Mouse (Mus musculus) embryonic facial prominence, embryonic 12.5 days (tissue): ENCODE results near the gene Stk16. TPM values are rescaled to one million over a fixed set of nuclear protein-coding genes. Genes with fewer than 3 reads are reported as not detected.
A peak's percentile ranks its signal among the peaks of the same experiment; 100 is the strongest.

Experiments used
- ATAC-seq: fragments of 200-750 bp; cut with Nextera tagmentation; 2 replicates; pipeline ENCODE4 v1.8.0; 2017; ENCODE audit not compliant: insufficient number of reproducible peaks, insufficient read depth, low FRiP score, low TSS enrichment
- H3K27ac ChIP-seq: fragments of 300-500 bp; sonication (generic); 2 replicates; pipeline ENCODE4 v1.5.1; 2016; ENCODE audit warnings: mild to moderate bottlenecking
- H3K27me3 ChIP-seq: fragments of 300-500 bp; sonication (generic); 2 replicates; pipeline ENCODE4 v1.6.1; 2016; ENCODE audit warnings: mild to moderate bottlenecking, moderate library complexity
- H3K36me3 ChIP-seq: fragments of 300-500 bp; sonication (generic); 2 replicates; pipeline ENCODE4 v1.6.1; 2016; ENCODE audit warnings: mild to moderate bottlenecking
- H3K4me1 ChIP-seq: fragments of 300-500 bp; sonication (generic); 2 replicates; pipeline ENCODE4 v1.6.1; 2016
- H3K4me2 ChIP-seq: fragments of 300-500 bp; sonication (generic); replicated peaks from 2 replicates; pipeline ENCODE4 v1.6.1; 2016; ENCODE audit warnings: mild to moderate bottlenecking, moderate library complexity
- H3K4me3 ChIP-seq: fragments of 300-500 bp; sonication (generic); 2 replicates; pipeline ENCODE4 v1.5.1; 2016; ENCODE audit warnings: mild to moderate bottlenecking
- H3K9ac ChIP-seq: fragments of 300-500 bp; sonication (generic); 2 replicates; pipeline ENCODE4 v1.6.1; 2016; ENCODE audit warnings: mild to moderate bottlenecking, moderate library complexity
- H3K9me3 ChIP-seq: fragments of 300-500 bp; sonication (generic); 2 replicates; pipeline ENCODE4 v1.6.1; 2016; ENCODE audit warnings: mild to moderate bottlenecking, moderate library complexity
- WGBS: fragments of 180-500 bp; shearing (Covaris S2); methylation state at CpG from one replicate; pipeline ENCODE4 v1.1.7; 2016; 5-methylcytosine and 5-hydroxymethylcytosine counted together
- polyA plus RNA-seq: library from polyadenylated mRNA; unstranded; fragments of >200 nt; fragmentation: Nextera tagmentation; extraction: Ambion mirVana; gene quantifications from 2 replicates; pipeline ENCODE4 v1.2.1, GENCODE M21; 2016

Stk16 gene
- polyA plus RNA-seq, 1 experiment from 2014 or later: 132 TPM

DNA sequence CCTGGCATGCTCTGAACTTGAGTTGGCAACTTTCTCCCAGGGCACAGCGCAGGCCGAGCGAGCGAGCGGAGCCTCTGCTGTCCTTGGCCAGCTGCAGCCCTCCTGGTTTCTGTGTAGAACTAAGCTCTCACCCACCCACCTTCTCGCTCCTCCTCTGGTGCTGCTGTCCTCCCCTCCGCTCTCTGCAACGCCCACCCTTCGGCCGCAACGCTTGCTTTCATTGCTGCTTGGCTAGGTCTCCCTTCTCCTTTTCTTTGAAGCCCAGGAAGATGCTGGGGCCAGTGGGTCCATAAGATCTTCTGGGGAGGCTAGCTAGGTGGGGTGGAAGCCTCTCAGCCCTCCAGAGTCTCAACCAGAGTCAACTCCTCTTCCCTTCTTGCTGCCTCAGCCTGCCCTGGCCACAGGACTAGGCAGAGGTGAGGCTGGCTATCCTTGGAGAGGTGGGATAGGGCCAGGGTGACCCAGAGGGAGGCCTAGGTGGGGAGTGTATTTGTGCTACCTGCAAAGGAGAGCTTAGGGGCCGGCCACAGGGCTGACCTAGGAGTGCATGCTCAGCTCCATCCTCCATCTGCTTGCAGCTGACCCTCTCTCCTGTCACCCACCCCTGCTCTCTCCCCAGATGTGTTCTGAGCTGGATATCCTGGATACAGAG is 33.7 kb downstream of the Stk16 start:
- no peaks in the 10 kb centered on the region for H3K27me3 ChIP-seq
- 89% methylated on average over 12 of the region's 12 CpGs for WGBS
- H3K9me3 ChIP-seq: no peaks in the 10 kb centered on the region
- ATAC-seq: no peak
- H3K9ac ChIP-seq: no peak overlapping the region
- peaks cover 9% of the 10 kb centered on the region; the same call in 1 of the 2 replicates for H3K4me1 ChIP-seq
- peaks cover 31% of the 10 kb centered on the region; the same call in 1 of the 2 replicates for H3K36me3 ChIP-seq
- no peak overlapping the region for H3K4me3 ChIP-seq
- H3K4me2 ChIP-seq: no peak overlapping the region
- H3K27ac ChIP-seq: no peak overlapping the region

DNA sequence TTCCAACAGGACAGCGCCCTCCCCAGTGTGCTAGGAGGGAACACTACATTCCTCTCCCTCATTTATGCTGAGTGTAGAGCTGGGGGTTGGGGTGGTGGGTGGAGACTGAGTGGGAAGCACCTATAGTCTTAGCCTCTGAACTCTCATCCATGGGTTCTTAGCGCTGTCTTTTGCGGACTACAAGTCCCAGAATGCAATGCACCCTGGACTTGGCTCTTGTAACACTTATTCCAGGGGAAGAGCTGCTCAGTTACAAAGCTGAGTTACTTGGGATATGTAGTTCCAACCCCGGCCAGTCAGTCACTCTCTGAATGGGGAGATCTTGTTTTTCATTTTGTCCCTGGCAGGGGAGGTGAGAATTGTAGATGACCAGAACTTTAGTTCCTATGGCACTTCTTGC is 34.2 kb downstream of the Stk16 start:
- no peak overlapping the region for H3K4me2 ChIP-seq
- no peaks in the 10 kb centered on the region for H3K9me3 ChIP-seq
- H3K9ac ChIP-seq: no peak overlapping the region
- WGBS: 15% methylated on average over 4 of the region's 4 CpGs
- H3K36me3 ChIP-seq: peaks cover 28% of the 10 kb centered on the region; the same call in 1 of the 2 replicates
- H3K27me3 ChIP-seq: no peaks in the 10 kb centered on the region
- peaks cover 9% of the 10 kb centered on the region; the same call in 1 of the 2 replicates for H3K4me1 ChIP-seq
- no peak overlapping the region for H3K27ac ChIP-seq
- no peak overlapping the region for H3K4me3 ChIP-seq
- ATAC-seq: no peak

DNA sequence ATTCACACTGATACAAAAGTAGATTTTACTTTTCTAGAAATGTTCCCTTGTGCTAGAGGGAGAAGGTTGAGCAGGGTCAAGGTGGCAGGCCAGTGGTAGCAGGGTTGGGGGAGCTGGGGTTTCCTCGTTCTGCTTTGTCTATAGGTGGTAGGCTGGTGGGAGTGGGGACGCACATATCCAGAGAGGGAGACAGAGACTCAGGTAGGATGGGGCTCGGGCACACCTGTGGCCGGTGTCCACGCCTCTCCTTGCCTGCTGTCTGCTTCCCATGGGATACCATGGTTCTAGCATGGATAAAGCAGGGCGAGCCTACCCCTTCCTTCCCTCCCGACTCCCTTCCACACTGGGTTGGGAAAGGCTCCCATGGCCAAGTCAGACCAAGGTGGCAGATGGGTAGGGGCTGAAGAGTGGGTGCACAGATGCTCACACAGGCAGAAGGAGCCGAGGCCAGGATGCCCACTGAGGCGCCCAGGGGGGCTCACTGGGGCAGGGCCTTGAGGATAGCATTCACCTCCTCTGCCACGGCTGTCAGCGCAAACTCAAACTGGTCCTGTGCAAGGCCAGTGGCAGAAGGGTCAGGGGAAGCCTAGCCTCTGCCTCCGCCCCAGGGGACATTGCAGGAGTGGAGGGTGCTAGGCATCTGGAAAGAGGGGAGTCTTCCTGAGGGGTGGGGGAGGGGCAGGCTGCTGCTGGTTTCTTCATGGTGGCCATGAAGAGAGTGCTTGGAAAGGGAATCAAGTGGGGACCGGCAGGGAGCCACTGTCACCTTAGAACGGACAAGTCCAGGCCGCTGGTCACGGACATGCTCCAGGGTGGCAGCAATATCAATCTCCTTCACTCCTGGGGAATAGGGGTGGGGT is 36.7 kb downstream of the Stk16 start:
- H3K4me1 ChIP-seq: peaks cover 20% of the 10 kb centered on the region; the same call in 1 of the 2 replicates
- no peak overlapping the region for H3K4me2 ChIP-seq
- no peak overlapping the region for H3K4me3 ChIP-seq
- 0 out of 2 replicates have a peak, but pooled peaks cover 12% of the 10 kb centered on the region for H3K36me3 ChIP-seq
- 76% methylated on average over 16 of the region's 16 CpGs for WGBS
- H3K9ac ChIP-seq: no peak overlapping the region
- no peak overlapping the region for H3K27ac ChIP-seq
- H3K9me3 ChIP-seq: no peaks in the 10 kb centered on the region
- 0 out of 2 replicates have a peak, but pooled peaks cover 2% of the 10 kb centered on the region for H3K27me3 ChIP-seq
- no peak for ATAC-seq

DNA sequence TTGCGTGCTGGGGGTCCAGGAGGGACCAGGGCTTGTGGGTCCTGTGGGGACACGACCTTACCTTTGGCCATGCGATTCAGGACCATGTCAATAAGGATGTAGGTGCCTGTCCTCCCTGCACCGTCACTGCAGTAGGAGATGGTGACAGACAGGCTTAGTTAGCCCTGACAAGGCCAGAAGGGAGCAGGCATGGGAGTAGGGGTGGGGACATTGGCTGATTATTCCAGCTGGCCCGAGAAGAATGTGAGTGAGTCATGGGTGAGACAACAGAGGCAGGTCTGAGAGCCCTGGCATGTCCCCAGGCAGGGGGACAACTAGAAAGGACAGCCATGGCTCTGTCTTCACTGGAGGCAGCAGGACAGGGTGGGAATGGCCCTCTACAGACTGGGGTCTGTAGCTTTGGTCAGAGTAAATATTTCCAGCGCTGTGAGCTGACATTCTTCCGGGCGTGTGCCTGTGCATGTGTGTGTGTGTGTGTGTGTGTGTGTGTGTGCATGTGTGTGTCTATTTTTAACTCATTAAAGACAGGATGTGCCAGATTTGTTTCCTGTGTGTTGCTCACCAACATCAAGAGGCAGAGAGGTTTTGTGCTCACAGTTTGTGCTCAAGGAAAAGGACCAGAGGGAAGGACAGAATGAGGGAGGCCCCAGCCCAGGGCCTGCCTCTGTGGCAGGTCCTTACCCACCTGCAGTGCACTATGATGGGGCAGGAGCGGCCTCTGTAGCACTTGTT is 37.6 kb downstream of the Stk16 start:
- WGBS: 44% methylated on average over 9 of the region's 9 CpGs
- Histone ChIP-seq H3K9ac (no peak overlapping the region), H3K27me3 (0 out of 2 replicates have a peak, but pooled peaks cover 4% of the 10 kb centered on the region), H3K4me1 (peaks cover 20% of the 10 kb centered on the region; the same call in 1 of the 2 replicates), H3K9me3 (no peaks in the 10 kb centered on the region), H3K4me2 (no peak overlapping the region), H3K4me3 (no peak overlapping the region), H3K36me3 (0 out of 2 replicates have a peak, but pooled peaks cover 8% of the 10 kb centered on the region), H3K27ac (no peak overlapping the region)
- ATAC-seq: no peak

DNA sequence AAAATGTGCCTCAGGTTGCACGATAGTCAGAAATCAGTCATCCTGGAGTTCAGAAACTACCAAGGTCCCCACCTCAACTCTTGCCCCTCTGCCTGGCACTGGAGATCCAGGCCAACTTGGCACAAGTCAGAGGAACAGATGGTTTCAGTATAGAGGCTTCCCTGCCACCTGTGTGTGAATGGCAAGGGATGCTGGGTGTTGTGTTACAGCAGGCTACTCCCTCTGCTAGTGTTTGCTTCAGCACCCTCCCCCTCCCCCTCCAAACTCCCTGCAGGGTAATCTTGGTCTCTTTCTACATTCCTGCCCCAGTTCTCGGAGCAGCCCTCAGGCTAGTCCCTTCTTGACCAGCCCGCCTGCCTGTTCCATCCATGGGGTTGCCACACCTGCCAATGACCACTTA is 39.9 kb downstream of the Stk16 start:
- Histone ChIP-seq H3K27me3 (0 out of 2 replicates have a peak, but pooled peaks cover 4% of the 10 kb centered on the region), H3K9me3 (no peaks in the 10 kb centered on the region), H3K4me2 (no peak overlapping the region), H3K4me1 (peaks cover 20% of the 10 kb centered on the region; the same call in 1 of the 2 replicates), H3K4me3 (no peak overlapping the region), H3K36me3 (no peaks in the 10 kb centered on the region), H3K27ac (no peak overlapping the region), H3K9ac (no peak overlapping the region)
- 52% methylated on average over 3 of the region's 3 CpGs for WGBS
- no peak for ATAC-seq

DNA sequence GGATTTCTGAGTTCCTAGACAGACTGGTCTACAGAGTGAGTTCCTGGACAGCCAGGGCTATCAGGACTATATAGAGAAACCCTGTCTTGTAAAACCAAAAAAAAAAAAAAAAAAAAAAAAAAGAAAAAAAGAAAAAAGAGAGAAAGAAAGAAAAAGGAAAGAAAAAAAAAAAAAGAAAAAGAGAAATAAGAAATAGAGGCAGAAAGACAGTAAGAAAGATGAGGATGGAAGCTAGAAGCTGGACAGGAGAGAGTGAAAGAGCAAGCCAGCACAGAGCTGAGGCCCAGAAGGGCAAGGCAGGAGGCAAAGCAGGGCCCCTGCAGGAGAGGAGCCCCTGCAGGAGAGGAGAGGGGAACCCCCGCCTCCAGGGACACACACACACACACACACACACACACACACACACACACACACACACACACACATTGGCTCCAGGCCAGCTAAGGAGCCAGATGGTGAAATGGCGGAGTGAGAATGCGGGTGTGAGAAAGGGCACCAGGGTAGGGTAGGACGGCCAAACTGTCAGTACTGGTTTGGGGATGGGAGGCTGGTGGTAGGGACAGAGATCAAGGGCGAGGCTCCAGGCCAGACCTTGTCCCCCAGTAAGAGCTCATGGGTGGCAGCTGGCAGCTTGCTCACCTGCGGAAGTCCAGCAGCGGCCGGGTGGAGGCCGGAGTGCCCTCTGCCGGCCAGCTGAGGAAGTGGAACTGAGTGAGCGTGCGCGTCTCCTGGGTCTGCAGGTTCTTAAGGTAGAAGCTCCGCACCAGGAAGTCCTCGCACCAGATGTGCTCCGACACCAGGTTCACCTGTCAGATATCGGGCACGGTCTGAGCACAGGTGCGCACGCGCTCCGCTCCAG is 40.7 kb downstream of the Stk16 start:
- H3K9ac ChIP-seq: no peak overlapping the region
- H3K36me3 ChIP-seq: no peaks in the 10 kb centered on the region
- H3K27ac ChIP-seq: no peak overlapping the region
- peak overlapping the region; percentile 47 for H3K4me2 ChIP-seq
- no peak for ATAC-seq
- H3K4me3 ChIP-seq: 0 out of 2 replicates have a peak overlapping the region, but pooled peaks have one; percentile 13
- H3K4me1 ChIP-seq: peaks cover 20% of the 10 kb centered on the region; the same call in 1 of the 2 replicates
- 0 out of 2 replicates have a peak, but pooled peaks cover 4% of the 10 kb centered on the region for H3K27me3 ChIP-seq
- no peaks in the 10 kb centered on the region for H3K9me3 ChIP-seq
- WGBS: 4% methylated on average over 21 of the region's 22 CpGs

DNA sequence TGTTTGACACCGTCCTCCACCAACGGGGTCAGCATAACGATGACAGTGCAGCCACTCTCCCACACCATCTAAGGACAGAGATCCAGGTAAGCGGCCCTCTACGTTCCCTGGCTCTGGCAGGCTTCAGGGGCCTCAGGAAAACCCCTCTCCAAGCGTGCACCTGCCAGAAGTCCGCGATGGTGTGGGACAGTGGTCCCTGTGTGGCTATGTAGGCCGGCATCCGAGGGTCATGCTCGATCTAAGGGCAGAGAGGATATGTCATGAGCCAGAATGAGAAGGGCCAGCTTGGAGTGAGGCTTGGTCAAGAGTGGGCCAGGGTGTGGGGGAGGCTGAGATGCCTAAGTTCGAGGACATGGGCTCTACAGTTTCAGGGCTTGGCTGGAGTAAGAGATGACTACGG is 41.7 kb downstream of the Stk16 start:
- H3K4me1 ChIP-seq: peaks cover 20% of the 10 kb centered on the region; the same call in 1 of the 2 replicates
- 70% methylated on average over 13 of the region's 13 CpGs for WGBS
- no peak overlapping the region for H3K27ac ChIP-seq
- ATAC-seq: no peak
- no peak overlapping the region for H3K4me2 ChIP-seq
- H3K27me3 ChIP-seq: 0 out of 2 replicates have a peak, but pooled peaks cover 8% of the 10 kb centered on the region
- no peaks in the 10 kb centered on the region for H3K9me3 ChIP-seq
- H3K4me3 ChIP-seq: no peak overlapping the region
- no peak overlapping the region for H3K9ac ChIP-seq
- H3K36me3 ChIP-seq: no peaks in the 10 kb centered on the region

DNA sequence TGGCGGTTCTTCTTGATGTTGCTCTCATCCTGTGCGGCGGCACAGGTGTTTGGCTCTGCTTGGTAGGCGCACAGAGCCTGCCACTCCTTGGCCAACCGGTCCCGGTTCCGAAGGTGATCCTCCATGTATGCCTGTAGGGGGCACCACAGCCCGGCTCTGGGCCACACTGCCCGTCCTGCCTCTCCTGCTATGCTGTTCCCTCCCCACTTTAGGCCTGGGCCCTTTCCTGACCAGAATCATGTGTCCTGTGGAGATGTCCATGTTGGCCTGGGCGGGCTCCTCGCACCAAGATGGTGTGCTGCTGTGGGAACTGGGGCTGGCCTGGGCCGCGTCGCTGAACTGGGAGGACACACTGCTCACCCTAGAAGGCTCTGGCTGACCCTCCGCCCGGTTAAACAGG is 42.4 kb downstream of the Stk16 start:
- H3K27me3 ChIP-seq: 0 out of 2 replicates have a peak, but pooled peaks cover 11% of the 10 kb centered on the region
- no peak overlapping the region for H3K4me3 ChIP-seq
- no peaks in the 10 kb centered on the region for H3K36me3 ChIP-seq
- H3K27ac ChIP-seq: no peak overlapping the region
- H3K4me2 ChIP-seq: no peak overlapping the region
- H3K9me3 ChIP-seq: no peaks in the 10 kb centered on the region
- no peak for ATAC-seq
- no peak overlapping the region for H3K9ac ChIP-seq
- 72% methylated on average over 16 of the region's 16 CpGs for WGBS
- H3K4me1 ChIP-seq: peaks cover 14% of the 10 kb centered on the region; the same call in 1 of the 2 replicates

DNA sequence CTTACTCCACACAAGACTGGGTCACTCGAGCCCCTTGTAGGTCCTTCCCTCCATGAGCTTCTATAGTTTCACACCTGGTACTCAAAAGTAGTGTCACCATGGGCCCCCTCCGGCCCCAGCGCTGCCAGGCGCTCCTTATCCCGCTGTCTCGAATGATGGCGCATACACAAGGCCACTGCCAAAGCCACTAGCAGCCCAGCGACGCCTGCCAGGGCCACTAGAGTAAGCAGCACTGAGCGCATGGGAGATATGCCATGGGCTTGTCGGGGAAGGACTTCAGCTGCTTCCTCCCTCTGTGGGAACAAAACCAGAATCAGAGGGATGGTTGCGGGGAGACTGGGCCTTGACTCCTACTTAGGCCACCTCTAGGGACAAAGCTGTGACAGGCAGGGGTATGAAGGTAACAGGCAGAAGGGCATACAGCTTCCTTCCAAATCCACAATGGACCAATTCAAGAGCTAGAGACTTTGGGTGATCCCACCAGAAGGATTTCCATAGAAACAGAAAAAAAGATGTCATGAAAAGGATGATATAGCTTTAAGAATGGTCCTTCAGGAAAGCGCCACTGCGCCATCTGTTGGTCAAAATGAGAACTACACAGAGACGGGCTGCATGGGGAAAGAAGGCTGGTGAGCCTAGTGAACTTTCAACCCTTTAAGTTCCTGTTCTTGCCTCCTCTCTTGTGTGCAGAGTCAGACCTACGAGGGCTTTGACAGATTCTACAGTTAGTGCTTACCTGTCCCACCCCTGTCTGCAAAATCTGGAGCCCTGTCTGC is 43.4 kb downstream of the Stk16 start:
- Histone ChIP-seq H3K27ac (no peak overlapping the region), H3K4me2 (no peak overlapping the region), H3K9me3 (no peaks in the 10 kb centered on the region), H3K27me3 (peaks cover 15% of the 10 kb centered on the region; the same call in 1 of the 2 replicates), H3K36me3 (no peaks in the 10 kb centered on the region), H3K4me3 (no peak overlapping the region), H3K9ac (no peak overlapping the region), H3K4me1 (peaks cover 11% of the 10 kb centered on the region; the same call in 1 of the 2 replicates)
- ATAC-seq: no peak
- 65% methylated on average over 16 of the region's 16 CpGs for WGBS

DNA sequence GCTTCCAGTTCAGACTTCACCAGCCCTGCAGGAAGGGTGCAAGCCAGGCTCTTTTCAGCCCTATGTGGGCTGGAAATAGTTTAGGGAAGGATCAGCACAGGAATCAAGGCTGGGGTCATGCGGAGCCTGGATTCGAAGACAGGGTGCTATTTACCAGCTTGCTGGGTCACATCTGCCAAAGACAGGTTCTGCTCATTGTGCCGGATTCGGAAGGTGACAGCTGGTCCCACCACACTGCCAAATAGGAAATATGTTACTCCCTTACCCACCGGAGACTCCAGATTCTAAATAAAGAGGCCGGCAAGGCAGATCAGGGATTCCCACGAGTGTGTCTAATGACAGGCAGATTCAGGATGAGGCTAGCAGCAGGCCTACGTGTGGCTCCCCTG is 44.0 kb downstream of the Stk16 start:
- H3K4me2 ChIP-seq: no peak overlapping the region
- H3K4me1 ChIP-seq: peaks cover 11% of the 10 kb centered on the region; the same call in 1 of the 2 replicates
- no peak for ATAC-seq
- H3K36me3 ChIP-seq: no peaks in the 10 kb centered on the region
- no peaks in the 10 kb centered on the region for H3K9me3 ChIP-seq
- WGBS: 66% methylated on average over 8 of the region's 8 CpGs
- peaks cover 15% of the 10 kb centered on the region; the same call in 1 of the 2 replicates for H3K27me3 ChIP-seq
- no peak overlapping the region for H3K27ac ChIP-seq
- no peak overlapping the region for H3K9ac ChIP-seq
- H3K4me3 ChIP-seq: no peak overlapping the region
